Mouse (Mus musculus): ENCODE data around the gene Arl3.

Gene Arl3

GRCm38 (mm10) chr19:46501401-46502068 is 71.5 kb downstream of the Arl3 start, which contains the start of gene Trim8:
Gene Trim8, plus strand, starts transcription at chr19:46501702.
- peak; percentile 56 for DNase-seq (ENCODE audit: low read depth, low spot score)

- DNase-seq (ENCODE audit: low read depth, low spot score) = no peak
Observed at GRCm38 (mm10) chr19:46500581-46501341, 72.2 kb downstream of the Arl3 start.

GRCm38 (mm10) chr19:46499836-46500580 is 73.0 kb downstream of the Arl3 start:
- peak; percentile 100 for DNase-seq (ENCODE audit: low read depth, low spot score)

- DNase-seq (ENCODE audit: low read depth, low spot score) = no peak
Observed at GRCm38 (mm10) chr19:46499539-46499835, 73.5 kb downstream of the Arl3 start.

GRCm38 (mm10) chr19:46497230-46497629 is 75.8 kb downstream of the Arl3 start:
- DNase-seq (ENCODE audit: low read depth, low spot score) = no peak

GRCm38 (mm10) chr19:46495136-46495535 is 77.9 kb downstream of the Arl3 start:
- no peak for DNase-seq (ENCODE audit: low read depth, low spot score)

GRCm38 (mm10) chr19:46490634-46491033 is 82.4 kb downstream of the Arl3 start:
- no peak for DNase-seq (ENCODE audit: low read depth, low spot score)

GRCm38 (mm10) chr19:46489448-46489847 is 83.5 kb downstream of the Arl3 start:
- DNase-seq (ENCODE audit: low read depth, low spot score) = no peak

GRCm38 (mm10) chr19:46486709-46487108 is 86.3 kb downstream of the Arl3 start:
- DNase-seq (ENCODE audit: low read depth, low spot score) = no peak

GRCm38 (mm10) chr19:46485847-46486246 is 87.2 kb downstream of the Arl3 start:
- DNase-seq (ENCODE audit: low read depth, low spot score) = no peak

GRCm38 (mm10) chr19:46484518-46484917 is 88.5 kb downstream of the Arl3 start:
- DNase-seq (ENCODE audit: low read depth, low spot score) = no peak

GRCm38 (mm10) chr19:46483701-46484328 is 89.2 kb downstream of the Arl3 start:
- no peak for DNase-seq (ENCODE audit: low read depth, low spot score)

- DNase-seq (ENCODE audit: low read depth, low spot score) = no peak
Observed at GRCm38 (mm10) chr19:46482896-46483516, 90.0 kb downstream of the Arl3 start.

- no peak for DNase-seq (ENCODE audit: low read depth, low spot score)
Observed at GRCm38 (mm10) chr19:46481756-46482155, 91.2 kb downstream of the Arl3 start.

- DNase-seq (ENCODE audit: low read depth, low spot score) = no peak
Observed at GRCm38 (mm10) chr19:46481352-46481751, 91.6 kb downstream of the Arl3 start.

All from brain, embryonic 18.5 days (tissue).